Mouse (Mus musculus): ENCODE data around the gene Nudcd3. TPM values are rescaled to one million over a fixed set of nuclear protein-coding genes. Genes with fewer than 3 reads are reported as not detected.

Nudcd3 gene
- polyA plus RNA-seq, 1 experiment = 9.9 TPM

DNA sequence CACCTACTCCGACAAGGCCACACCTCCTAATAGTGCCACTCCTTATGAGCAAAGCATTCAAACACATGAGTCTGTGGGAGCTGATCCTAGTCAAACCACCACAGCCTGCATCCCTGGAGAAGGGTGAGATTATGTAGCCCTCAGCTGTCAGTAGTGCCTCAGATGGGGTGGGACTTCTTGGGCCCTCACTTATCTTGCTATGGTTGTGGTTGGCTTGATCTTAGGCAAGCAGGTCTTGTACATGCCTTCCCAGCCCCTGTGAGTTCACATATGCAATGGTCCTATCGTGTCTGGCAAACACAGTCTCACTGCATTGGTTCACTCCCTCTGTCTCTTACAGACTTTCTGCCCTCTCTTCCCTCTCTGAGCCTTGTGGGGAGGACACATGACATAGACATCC, 6.9 kb upstream of the Nudcd3 start:
- H3K4me1 ChIP-seq = peaks cover 6% of the 10 kb centered on the region
- peaks cover 12% of the 10 kb centered on the region for H3K27me3 ChIP-seq (replicated peaks)
- no peaks in the 10 kb centered on the region for H3K36me3 ChIP-seq (replicated peaks; ENCODE audit: low read length)
- TF ChIP-seq GATA1 (IDR thresholded peaks at IDR 0.05; ENCODE audit: borderline replicate concordance, low read length) = no peak
- no peak for TF ChIP-seq FLI1 (IDR thresholded peaks at IDR 0.05; ENCODE audit: low read length)
- no peak overlapping the region for H3K4me3 ChIP-seq (replicated peaks)
- H3K9me3 ChIP-seq = peaks cover 39% of the 10 kb centered on the region

DNA sequence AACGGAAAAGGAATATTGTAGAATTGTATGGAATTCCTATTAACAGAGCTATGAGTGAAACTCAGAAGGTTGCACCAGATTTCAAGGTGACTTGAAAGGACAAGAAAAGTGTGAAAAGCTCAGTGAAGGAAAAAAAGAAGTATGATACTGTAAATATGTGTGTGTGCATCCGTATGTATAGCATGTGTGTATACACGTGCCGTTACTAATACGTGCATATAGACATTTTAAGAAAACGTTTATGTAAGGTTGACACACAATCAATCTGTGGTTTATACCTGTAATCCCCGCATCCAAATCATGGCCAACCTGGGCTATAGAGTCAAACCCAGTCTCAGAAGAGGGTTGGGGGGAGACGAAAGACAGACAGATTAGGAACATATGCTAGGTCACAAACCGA, 355 bp upstream of the Nudcd3 start:
- H3K4me3 ChIP-seq (replicated peaks) = peak overlapping the region; percentile 99
- H3K9me3 ChIP-seq = peaks cover 7% of the 10 kb centered on the region
- H3K36me3 ChIP-seq (replicated peaks; ENCODE audit: low read length) = peaks cover 5% of the 10 kb centered on the region
- peaks cover 2% of the 10 kb centered on the region for H3K27me3 ChIP-seq (replicated peaks)
- peaks cover 46% of the 10 kb centered on the region for H3K4me1 ChIP-seq
- no peak for TF ChIP-seq FLI1 (IDR thresholded peaks at IDR 0.05; ENCODE audit: low read length)
- no peak for TF ChIP-seq GATA1 (IDR thresholded peaks at IDR 0.05; ENCODE audit: borderline replicate concordance, low read length)

DNA sequence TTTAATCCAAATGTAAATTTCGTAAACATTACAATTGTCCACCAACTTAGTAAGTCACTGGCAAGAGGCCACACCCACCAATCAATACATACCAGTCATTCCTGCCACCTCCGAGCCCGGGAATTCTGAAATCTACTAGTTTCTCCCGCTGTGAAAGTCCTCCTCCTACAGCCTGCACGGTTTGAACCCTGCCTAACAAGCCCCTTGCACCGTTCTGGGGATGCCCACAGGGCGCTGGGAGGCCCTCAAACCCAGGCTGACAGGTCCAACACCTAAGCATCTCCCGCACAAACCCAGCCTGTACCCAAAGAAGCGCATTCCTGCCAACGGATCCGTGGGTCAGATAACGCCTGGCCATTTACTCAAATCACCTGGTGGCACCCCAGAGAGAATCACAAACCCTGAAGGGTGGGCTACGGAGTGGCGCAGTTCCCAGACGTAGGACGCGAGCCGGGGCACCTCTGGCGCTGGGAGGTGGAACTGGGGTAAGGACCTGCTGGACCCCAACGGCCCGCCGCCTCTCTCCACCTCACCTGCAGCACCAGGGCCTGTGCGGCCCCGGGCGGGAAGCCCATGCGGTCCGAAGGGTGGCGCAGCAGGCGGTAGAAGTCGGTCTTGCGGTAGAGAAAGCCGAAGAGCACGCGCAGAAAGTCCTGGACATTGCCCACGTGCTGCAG, 667 bp downstream of the Nudcd3 start, which contains the start of gene A730071L15Rik:
Gene A730071L15Rik, plus strand, starts transcription at position 620 of the 677 bp plus-strand sequence.
- Histone ChIP-seq H3K9me3 (no peaks in the 10 kb centered on the region), H3K4me1 (peaks cover 52% of the 10 kb centered on the region), H3K4me3 (replicated peaks) (peak within 1 kb of the TSS; percentile 99), H3K27me3 (replicated peaks) (no peaks in the 10 kb centered on the region), H3K36me3 (replicated peaks; ENCODE audit: low read length) (peaks cover 8% of the 10 kb centered on the region)
- TF ChIP-seq GATA1 (IDR thresholded peaks at IDR 0.05; ENCODE audit: borderline replicate concordance, low read length) (no peak), FLI1 (IDR thresholded peaks at IDR 0.05; ENCODE audit: low read length) (no peak)

DNA sequence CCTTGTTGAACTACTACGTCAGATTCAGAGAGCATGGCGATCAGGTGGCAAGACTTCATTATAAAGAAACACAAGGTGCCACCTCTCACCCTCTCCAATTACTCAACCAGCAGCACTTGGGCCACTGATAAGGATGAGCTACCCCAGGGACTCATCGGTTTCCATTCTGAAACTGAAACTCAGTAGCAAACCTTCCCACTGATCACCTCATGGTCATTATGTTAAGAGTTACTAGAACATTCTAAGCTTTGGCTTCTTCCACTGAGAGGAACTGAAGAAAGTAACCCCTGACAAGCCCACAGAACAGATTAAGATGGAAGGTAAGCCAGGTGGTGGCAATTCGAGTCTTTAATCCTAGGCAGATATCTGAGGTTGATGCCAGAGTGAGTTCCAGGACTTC, 1.8 kb downstream of the Nudcd3 start:
- peaks cover 18% of the 10 kb centered on the region for H3K36me3 ChIP-seq (replicated peaks; ENCODE audit: low read length)
- peaks cover 61% of the 10 kb centered on the region for H3K4me1 ChIP-seq
- TF ChIP-seq GATA1 (IDR thresholded peaks at IDR 0.05; ENCODE audit: borderline replicate concordance, low read length) (no peak), FLI1 (IDR thresholded peaks at IDR 0.05; ENCODE audit: low read length) (no peak)
- no peaks in the 10 kb centered on the region for H3K27me3 ChIP-seq (replicated peaks)
- H3K9me3 ChIP-seq = no peaks in the 10 kb centered on the region
- H3K4me3 ChIP-seq (replicated peaks) = peak overlapping the region; percentile 99

DNA sequence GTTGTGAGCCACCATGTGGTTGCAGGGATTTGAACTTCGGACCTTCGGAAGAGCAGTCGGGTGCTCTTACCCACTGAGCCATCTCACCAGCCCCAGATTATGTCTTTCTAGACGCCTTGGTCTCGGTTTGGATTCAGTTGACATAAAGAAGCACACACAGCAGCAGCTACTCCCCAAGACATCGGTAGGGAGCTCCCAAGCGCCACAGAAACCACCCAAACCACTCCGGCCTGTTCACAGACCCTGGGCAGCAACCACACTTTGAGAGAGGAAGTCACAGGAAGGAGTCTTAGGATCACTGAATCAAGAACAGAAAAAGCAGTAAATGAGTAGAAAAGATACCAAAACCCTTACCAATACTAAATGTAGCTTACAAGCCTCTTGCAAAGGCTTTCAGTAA, 3.4 kb downstream of the Nudcd3 start:
- Histone ChIP-seq H3K36me3 (replicated peaks; ENCODE audit: low read length) (peaks cover 33% of the 10 kb centered on the region), H3K27me3 (replicated peaks) (no peaks in the 10 kb centered on the region), H3K4me3 (replicated peaks) (no peak overlapping the region), H3K9me3 (no peaks in the 10 kb centered on the region), H3K4me1 (peaks cover 66% of the 10 kb centered on the region)
- no peak for TF ChIP-seq GATA1 (IDR thresholded peaks at IDR 0.05; ENCODE audit: borderline replicate concordance, low read length)
- TF ChIP-seq FLI1 (IDR thresholded peaks at IDR 0.05; ENCODE audit: low read length) = no peak

DNA sequence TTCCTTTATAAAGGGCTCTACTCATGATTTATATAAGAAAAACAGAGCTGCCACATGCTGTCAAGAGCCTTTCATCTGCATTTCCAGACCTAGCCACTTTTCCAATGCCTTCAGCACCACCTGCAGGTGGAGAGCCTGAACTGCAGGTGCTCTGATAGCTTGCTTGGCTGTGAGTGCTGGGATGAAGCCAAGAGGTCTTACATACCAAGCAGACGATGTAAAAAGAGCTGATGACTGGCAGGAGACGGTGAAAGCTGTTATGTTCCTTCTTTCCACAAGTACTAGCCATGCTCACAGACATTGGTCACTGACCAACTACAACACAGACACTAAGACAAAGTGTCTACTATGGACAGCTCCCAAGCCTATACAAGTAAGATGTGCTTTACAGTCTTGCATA, 12.3 kb downstream of the Nudcd3 start:
- H3K27me3 ChIP-seq (replicated peaks) = no peaks in the 10 kb centered on the region
- H3K4me1 ChIP-seq = peaks cover 54% of the 10 kb centered on the region
- no peak for TF ChIP-seq FLI1 (IDR thresholded peaks at IDR 0.05; ENCODE audit: low read length)
- TF ChIP-seq GATA1 (IDR thresholded peaks at IDR 0.05; ENCODE audit: borderline replicate concordance, low read length) = no peak
- no peak overlapping the region for H3K4me3 ChIP-seq (replicated peaks)
- H3K9me3 ChIP-seq = no peaks in the 10 kb centered on the region
- peaks cover 57% of the 10 kb centered on the region for H3K36me3 ChIP-seq (replicated peaks; ENCODE audit: low read length)

DNA sequence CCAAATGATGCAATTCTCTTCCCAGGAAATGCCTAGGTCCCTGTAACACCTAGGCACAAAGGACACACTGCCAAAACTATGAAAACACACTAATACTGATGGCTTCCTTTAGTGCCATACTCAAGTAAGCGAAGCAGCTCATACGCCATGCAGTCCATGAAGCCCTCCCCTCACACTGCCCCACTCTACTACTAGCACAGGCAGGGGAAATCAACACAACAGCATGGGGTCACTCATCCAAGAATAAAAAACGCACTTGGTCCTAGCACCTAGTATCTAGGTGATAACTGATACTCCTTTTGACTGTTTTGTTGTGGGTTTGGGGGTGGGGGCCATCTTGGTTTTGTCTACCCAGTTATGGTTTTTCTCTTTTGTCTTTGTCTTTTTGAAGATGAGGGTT, 12.8 kb downstream of the Nudcd3 start:
- Histone ChIP-seq H3K9me3 (no peaks in the 10 kb centered on the region), H3K27me3 (replicated peaks) (no peaks in the 10 kb centered on the region), H3K36me3 (replicated peaks; ENCODE audit: low read length) (peaks cover 52% of the 10 kb centered on the region), H3K4me3 (replicated peaks) (no peak overlapping the region), H3K4me1 (peaks cover 57% of the 10 kb centered on the region)
- no peak for TF ChIP-seq FLI1 (IDR thresholded peaks at IDR 0.05; ENCODE audit: low read length)
- TF ChIP-seq GATA1 (IDR thresholded peaks at IDR 0.05; ENCODE audit: borderline replicate concordance, low read length) = no peak

DNA sequence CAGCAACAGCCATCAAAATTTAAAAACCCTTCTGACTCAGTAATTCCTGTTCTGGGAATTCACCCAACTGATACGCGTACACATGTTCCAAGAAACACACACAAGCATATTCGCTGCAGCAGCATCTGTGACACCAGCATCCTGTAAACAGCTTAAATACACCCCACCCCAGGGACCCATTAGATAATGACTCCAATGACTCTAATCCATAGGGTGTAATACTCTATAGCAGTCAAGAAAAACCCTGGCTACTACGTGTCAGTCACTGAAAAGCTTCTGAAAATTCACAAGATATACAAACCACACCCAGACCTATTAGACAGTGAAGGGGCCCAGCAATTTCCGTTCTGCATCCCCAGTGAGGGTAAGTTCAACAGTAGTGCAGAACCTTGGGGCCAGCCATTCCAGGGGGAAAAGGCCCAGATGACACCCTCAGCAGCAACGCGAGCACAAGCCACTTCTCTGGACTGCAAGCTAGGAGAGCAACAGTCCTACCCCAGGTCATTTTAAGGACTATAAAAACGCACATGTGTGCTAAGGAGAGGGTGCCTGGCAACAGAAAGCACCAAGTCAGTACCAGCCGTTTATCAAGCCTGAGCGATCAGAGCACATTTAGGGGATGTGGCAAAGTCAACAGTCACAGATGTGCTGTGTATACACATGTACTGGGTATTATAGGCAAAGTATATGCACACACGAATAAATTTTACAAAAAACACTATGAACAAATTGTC, 15.8 kb downstream of the Nudcd3 start:
- TF ChIP-seq GATA1 (IDR thresholded peaks at IDR 0.05; ENCODE audit: borderline replicate concordance, low read length) (no peak; the same call in 2 of the 3 replicates), FLI1 (IDR thresholded peaks at IDR 0.05; ENCODE audit: low read length) (no peak)
- Histone ChIP-seq H3K36me3 (replicated peaks; ENCODE audit: low read length) (peaks cover 36% of the 10 kb centered on the region), H3K27me3 (replicated peaks) (no peaks in the 10 kb centered on the region), H3K9me3 (no peaks in the 10 kb centered on the region), H3K4me1 (peaks cover 86% of the 10 kb centered on the region), H3K4me3 (replicated peaks) (peak overlapping the region; percentile 83)

DNA sequence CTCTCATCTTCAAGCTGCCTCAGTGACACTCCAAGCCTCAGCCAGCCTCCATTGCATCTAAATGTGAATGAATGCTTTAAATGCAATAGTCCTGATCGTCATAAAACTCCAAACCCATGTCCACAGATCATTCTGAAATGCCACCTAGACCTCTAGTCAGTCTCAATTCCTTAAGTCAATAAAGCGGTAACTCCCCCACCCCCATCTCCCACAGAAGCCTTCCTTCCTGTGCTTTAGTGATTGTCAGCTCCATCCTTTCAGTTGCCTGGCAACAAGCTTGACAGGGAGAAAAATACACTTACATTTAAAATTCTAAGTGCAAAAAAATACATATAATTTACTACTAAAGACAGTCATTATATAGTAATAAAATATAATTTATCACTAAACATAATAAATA, 17.0 kb downstream of the Nudcd3 start:
- no peak for TF ChIP-seq GATA1 (IDR thresholded peaks at IDR 0.05; ENCODE audit: borderline replicate concordance, low read length)
- no peak for TF ChIP-seq FLI1 (IDR thresholded peaks at IDR 0.05; ENCODE audit: low read length)
- Histone ChIP-seq H3K4me1 (peaks cover 91% of the 10 kb centered on the region), H3K36me3 (replicated peaks; ENCODE audit: low read length) (peaks cover 26% of the 10 kb centered on the region), H3K27me3 (replicated peaks) (no peaks in the 10 kb centered on the region), H3K4me3 (replicated peaks) (peak overlapping the region; percentile 19), H3K9me3 (no peaks in the 10 kb centered on the region)

DNA sequence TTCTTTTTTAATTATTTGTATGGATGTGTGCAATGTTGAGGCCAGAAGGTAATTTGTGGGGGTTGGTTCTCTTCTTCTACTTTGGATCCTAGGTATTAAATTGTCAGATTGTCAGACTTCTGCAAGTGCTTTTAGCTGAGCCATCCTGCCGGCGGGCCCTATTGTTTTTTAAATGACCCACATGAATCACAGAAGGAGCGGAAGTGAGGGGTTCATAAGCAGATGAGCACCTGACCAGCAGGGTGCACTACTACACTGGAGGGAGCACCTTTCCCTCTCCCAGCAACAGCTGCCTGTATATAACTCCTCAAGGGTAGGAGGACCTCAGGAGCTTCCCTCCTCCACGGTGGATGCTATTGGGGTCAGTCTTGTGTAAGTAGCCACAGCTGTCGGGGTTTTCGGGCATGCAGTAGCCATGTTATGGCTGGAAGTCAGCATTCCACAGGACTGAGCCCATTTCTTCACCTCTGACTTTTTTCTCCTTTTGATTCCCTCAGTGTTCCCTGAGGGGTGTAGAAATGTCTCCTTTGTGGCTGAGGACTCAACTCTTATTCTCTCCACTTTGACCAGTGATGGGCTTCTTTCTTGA, 19.3 kb downstream of the Nudcd3 start:
- Histone ChIP-seq H3K9me3 (no peaks in the 10 kb centered on the region), H3K36me3 (replicated peaks; ENCODE audit: low read length) (peaks cover 9% of the 10 kb centered on the region), H3K4me3 (replicated peaks) (peak overlapping the region; percentile 54), H3K4me1 (peaks cover 91% of the 10 kb centered on the region), H3K27me3 (replicated peaks) (no peaks in the 10 kb centered on the region)
- TF ChIP-seq FLI1 (IDR thresholded peaks at IDR 0.05; ENCODE audit: low read length) = no peak
- TF ChIP-seq GATA1 (IDR thresholded peaks at IDR 0.05; ENCODE audit: borderline replicate concordance, low read length) = no peak

Data from megakaryocyte, embryonic 14.5 days (primary cell).